Mouse (Mus musculus): ENCODE results near the gene Olfr1454. TPM values are rescaled to one million over a fixed set of nuclear protein-coding genes. Genes with fewer than 3 reads are reported as not detected.

Olfr1454 gene
- not detected in 2 replicates for polyA plus RNA-seq (2012; rRNA removed; ENCODE audit: low replicate concordance)

GRCm38 (mm10) chr19:13060310-13060709 is at the start of gene Olfr1454:
Gene Olfr1454, plus strand, starts transcription at chr19:13060610.

GRCm38 (mm10) chr19:13028227-13028626 is 32.2 kb upstream of the Olfr1454 start, which contains the start of gene Olfr1453:
Gene Olfr1453, minus strand, starts transcription at chr19:13028327.

GRCm38 (mm10) chr19:13097791-13098190 is 37.4 kb downstream of the Olfr1454 start, which contains the start of gene Olfr1457:
Gene Olfr1457, minus strand, starts transcription at chr19:13097891.

GRCm38 (mm10) chr19:13106675-13107074 is 46.3 kb downstream of the Olfr1454 start, which contains the start of gene Olfr1458:
Gene Olfr1458, minus strand, starts transcription at chr19:13106775.

Other genes with a start within 250 kb of the Olfr1454 start
- gene Gm5244, start 213.9 kb upstream of the Olfr1454 start, polyA plus RNA-seq (2012; rRNA removed; ENCODE audit: low replicate concordance) = not detected in 2 replicates
- gene Olfr1444, start 203.3 kb upstream of the Olfr1454 start, polyA plus RNA-seq (2012; rRNA removed; ENCODE audit: low replicate concordance) = 0.30 TPM in 1 of 2 replicates, not detected in the other
- gene Olfr1445, start 176.8 kb upstream of the Olfr1454 start, polyA plus RNA-seq (2012; rRNA removed; ENCODE audit: low replicate concordance) = 0.16 TPM in 1 of 2 replicates, not detected in the other
- not detected in 2 replicates for gene Olfr1446, start 167.1 kb upstream of the Olfr1454 start, polyA plus RNA-seq (2012; rRNA removed; ENCODE audit: low replicate concordance)
- not detected in 2 replicates for gene Olfr1447, start 156.9 kb upstream of the Olfr1454 start, polyA plus RNA-seq (2012; rRNA removed; ENCODE audit: low replicate concordance)
- gene Olfr1448, start 136.2 kb upstream of the Olfr1454 start, polyA plus RNA-seq (2012; rRNA removed; ENCODE audit: low replicate concordance) = not detected in 2 replicates
- not detected in 2 replicates for gene Olfr1449, start 129.8 kb upstream of the Olfr1454 start, polyA plus RNA-seq (2012; rRNA removed; ENCODE audit: low replicate concordance)
- gene Olfr1450, start 110.4 kb upstream of the Olfr1454 start, polyA plus RNA-seq (2012; rRNA removed; ENCODE audit: low replicate concordance) = not detected in 2 replicates
- not detected in 2 replicates for gene Olfr1451, start 65.6 kb upstream of the Olfr1454 start, polyA plus RNA-seq (2012; rRNA removed; ENCODE audit: low replicate concordance)
- gene Olfr1453, start 32.3 kb upstream of the Olfr1454 start, polyA plus RNA-seq (2012; rRNA removed; ENCODE audit: low replicate concordance) = not detected in 2 replicates
- gene Olfr1457, start 37.3 kb downstream of the Olfr1454 start, polyA plus RNA-seq (2012; rRNA removed; ENCODE audit: low replicate concordance) = not detected in 2 replicates
- not detected in 2 replicates for gene Olfr1458, start 46.2 kb downstream of the Olfr1454 start, polyA plus RNA-seq (2012; rRNA removed; ENCODE audit: low replicate concordance)
- not detected in 2 replicates for gene Olfr1459, start 88.9 kb downstream of the Olfr1454 start, polyA plus RNA-seq (2012; rRNA removed; ENCODE audit: low replicate concordance)
- not detected in 2 replicates for gene Olfr1461, start 102.4 kb downstream of the Olfr1454 start, polyA plus RNA-seq (2012; rRNA removed; ENCODE audit: low replicate concordance)
- not detected in 2 replicates for gene Olfr1462, start 125.1 kb downstream of the Olfr1454 start, polyA plus RNA-seq (2012; rRNA removed; ENCODE audit: low replicate concordance)
- not detected in 2 replicates for gene Olfr1463, start 170.7 kb downstream of the Olfr1454 start, polyA plus RNA-seq (2012; rRNA removed; ENCODE audit: low replicate concordance)